Mouse (Mus musculus) megakaryocyte, embryonic 14.5 days (primary cell): ENCODE data around the gene Gm3402. TPM values are rescaled to one million over a fixed set of nuclear protein-coding genes. Genes with fewer than 3 reads are reported as not detected.
"Not testable (repeated sequence)": the region's sequence is repeated elsewhere in the genome, so short reads cannot be mapped to it uniquely, and the experiment has no call there.

ENCODE experiments used
- H3K27me3 ChIP-seq: replicated peaks from 2 replicates; pipeline ENCODE3; 2012; ENCODE audit warnings: inconsistent platforms
- H3K36me3 ChIP-seq: replicated peaks from 2 replicates; pipeline ENCODE3; 2012; ENCODE audit warnings: low read length, inconsistent platforms, mixed read lengths
- H3K4me1 ChIP-seq: 2 replicates; pipeline ENCODE4 v1.6.1; 2012; ENCODE audit warnings: inconsistent platforms
- H3K4me3 ChIP-seq: replicated peaks from 2 replicates; pipeline ENCODE3; 2012; ENCODE audit warnings: moderate library complexity, mild to moderate bottlenecking, inconsistent platforms
- H3K9me3 ChIP-seq: 2 replicates; pipeline ENCODE4 v1.6.1; 2012; ENCODE audit warnings: inconsistent platforms
- FLI1 ChIP-seq: IDR thresholded peaks from 2 replicates; pipeline ENCODE4 v1.6.1; 2012; ENCODE audit warnings: low read length, inconsistent platforms, mixed read lengths
- GATA1 ChIP-seq: IDR thresholded peaks from 3 replicates; pipeline ENCODE4 v1.6.1; 2012; ENCODE audit warnings: mixed read lengths, low read length, inconsistent platforms, borderline replicate concordance
- polyA plus RNA-seq: library from polyadenylated mRNA; stranded (reverse); fragments of >175 nt; gene quantifications from 2 replicates; pipeline ENCODE4 v1.2.3, GENCODE M21; 2012; ENCODE audit warnings: low replicate concordance; ENCODE audit not compliant: insufficient read depth

The Gm3402 gene
- not detected in 2 replicates for polyA plus RNA-seq

GRCm38 (mm10) chr5:146513823-146514222, at the start of gene Gm3402:
Gene Gm3402, plus strand, starts transcription at chr5:146514123.
- not testable (repeated sequence) for H3K9me3 ChIP-seq, H3K27me3 ChIP-seq, H3K36me3 ChIP-seq, H3K4me1 ChIP-seq, H3K4me3 ChIP-seq

GRCm38 (mm10) chr5:146466663-146467062, 47.3 kb upstream of the Gm3402 start:
- no peaks in the 10 kb centered on the region for H3K36me3 ChIP-seq
- no peaks in the 10 kb centered on the region for H3K9me3 ChIP-seq
- TF ChIP-seq FLI1 (no peak), GATA1 (no peak)
- H3K4me3 ChIP-seq: peak overlapping the region; percentile 50
- no peaks in the 10 kb centered on the region for H3K27me3 ChIP-seq
- H3K4me1 ChIP-seq: no peaks in the 10 kb centered on the region

- Histone ChIP-seq H3K36me3 (no peaks in the 10 kb centered on the region), H3K4me1 (no peaks in the 10 kb centered on the region), H3K27me3 (no peaks in the 10 kb centered on the region), H3K9me3 (no peaks in the 10 kb centered on the region), H3K4me3 (no peak overlapping the region)
- TF ChIP-seq FLI1 (no peak), GATA1 (no peak)
Observed at GRCm38 (mm10) chr5:146468311-146468710, 45.6 kb upstream of the Gm3402 start.

GRCm38 (mm10) chr5:146470821-146471220, 43.1 kb upstream of the Gm3402 start:
- Histone ChIP-seq H3K27me3 (no peaks in the 10 kb centered on the region), H3K4me3 (no peak overlapping the region), H3K36me3 (no peaks in the 10 kb centered on the region), H3K9me3 (no peaks in the 10 kb centered on the region), H3K4me1 (no peaks in the 10 kb centered on the region)
- no peak for TF ChIP-seq FLI1
- no peak for TF ChIP-seq GATA1

- no peaks in the 10 kb centered on the region for H3K4me1 ChIP-seq
- H3K9me3 ChIP-seq: no peaks in the 10 kb centered on the region
- TF ChIP-seq GATA1 (no peak), FLI1 (no peak)
- no peak overlapping the region for H3K4me3 ChIP-seq
- no peaks in the 10 kb centered on the region for H3K27me3 ChIP-seq
- H3K36me3 ChIP-seq: no peaks in the 10 kb centered on the region
Observed at GRCm38 (mm10) chr5:146471311-146471710, 42.6 kb upstream of the Gm3402 start.

GRCm38 (mm10) chr5:146471821-146472220, 42.1 kb upstream of the Gm3402 start:
- Histone ChIP-seq H3K9me3 (no peaks in the 10 kb centered on the region), H3K4me1 (no peaks in the 10 kb centered on the region), H3K27me3 (no peaks in the 10 kb centered on the region), H3K36me3 (no peaks in the 10 kb centered on the region), H3K4me3 (no peak overlapping the region)
- TF ChIP-seq FLI1: no peak
- TF ChIP-seq GATA1: no peak

- H3K9me3 ChIP-seq, H3K36me3 ChIP-seq, H3K27me3 ChIP-seq, H3K4me1 ChIP-seq, H3K4me3 ChIP-seq: not testable (repeated sequence)
Observed at GRCm38 (mm10) chr5:146479564-146479963, 34.4 kb upstream of the Gm3402 start.

GRCm38 (mm10) chr5:146481665-146482064, 32.3 kb upstream of the Gm3402 start, which contains the start of gene Gm6408:
Gene Gm6408, plus strand, starts transcription at chr5:146481965.
- H3K36me3 ChIP-seq, H3K27me3 ChIP-seq, H3K4me1 ChIP-seq, H3K9me3 ChIP-seq, H3K4me3 ChIP-seq: not testable (repeated sequence)

- not testable (repeated sequence) for H3K4me3 ChIP-seq, H3K27me3 ChIP-seq, H3K9me3 ChIP-seq, H3K4me1 ChIP-seq, H3K36me3 ChIP-seq
Observed at GRCm38 (mm10) chr5:146488959-146489358, 25.0 kb upstream of the Gm3402 start.

GRCm38 (mm10) chr5:146491063-146491462, 22.9 kb upstream of the Gm3402 start, which contains the start of gene Gm6370:
Gene Gm6370, plus strand, starts transcription at chr5:146491363.
- H3K4me1 ChIP-seq, H3K4me3 ChIP-seq, H3K27me3 ChIP-seq, H3K9me3 ChIP-seq, H3K36me3 ChIP-seq: not testable (repeated sequence)

GRCm38 (mm10) chr5:146502099-146502498, 11.8 kb upstream of the Gm3402 start, which contains the start of gene 4930449I24Rik:
Gene 4930449I24Rik, plus strand, starts transcription at chr5:146502399.
- not testable (repeated sequence) for H3K4me3 ChIP-seq, H3K27me3 ChIP-seq, H3K36me3 ChIP-seq, H3K4me1 ChIP-seq, H3K9me3 ChIP-seq

- H3K4me3 ChIP-seq, H3K9me3 ChIP-seq, H3K4me1 ChIP-seq, H3K27me3 ChIP-seq, H3K36me3 ChIP-seq: not testable (repeated sequence)
Observed at GRCm38 (mm10) chr5:146525501-146525900, 11.6 kb downstream of the Gm3402 start, which contains the start of gene Gm3404. Gene Gm3404, plus strand, starts transcription at chr5:146525801.

GRCm38 (mm10) chr5:146537347-146537746, 23.4 kb downstream of the Gm3402 start, which contains the start of gene Gm3409:
Gene Gm3409, plus strand, starts transcription at chr5:146537647.
- not testable (repeated sequence) for H3K27me3 ChIP-seq, H3K4me3 ChIP-seq, H3K36me3 ChIP-seq

GRCm38 (mm10) chr5:146555836-146556235, 41.9 kb downstream of the Gm3402 start, which contains the start of gene Gm3415:
Gene Gm3415, plus strand, starts transcription at chr5:146556136.
- H3K4me3 ChIP-seq, H3K4me1 ChIP-seq, H3K36me3 ChIP-seq, H3K27me3 ChIP-seq, H3K9me3 ChIP-seq: not testable (repeated sequence)

More at GRCm38 (mm10) chr5:146537347-146537746, 23.4 kb downstream of the Gm3402 start, which contains the start of gene Gm3409:
- H3K9me3 ChIP-seq, H3K4me1 ChIP-seq: not testable (repeated sequence)
